Mouse (Mus musculus): ENCODE results near the gene Hoxb5.
A peak's percentile ranks its signal among the peaks of the same experiment; 100 is the strongest.

Hoxb5 gene

DNA sequence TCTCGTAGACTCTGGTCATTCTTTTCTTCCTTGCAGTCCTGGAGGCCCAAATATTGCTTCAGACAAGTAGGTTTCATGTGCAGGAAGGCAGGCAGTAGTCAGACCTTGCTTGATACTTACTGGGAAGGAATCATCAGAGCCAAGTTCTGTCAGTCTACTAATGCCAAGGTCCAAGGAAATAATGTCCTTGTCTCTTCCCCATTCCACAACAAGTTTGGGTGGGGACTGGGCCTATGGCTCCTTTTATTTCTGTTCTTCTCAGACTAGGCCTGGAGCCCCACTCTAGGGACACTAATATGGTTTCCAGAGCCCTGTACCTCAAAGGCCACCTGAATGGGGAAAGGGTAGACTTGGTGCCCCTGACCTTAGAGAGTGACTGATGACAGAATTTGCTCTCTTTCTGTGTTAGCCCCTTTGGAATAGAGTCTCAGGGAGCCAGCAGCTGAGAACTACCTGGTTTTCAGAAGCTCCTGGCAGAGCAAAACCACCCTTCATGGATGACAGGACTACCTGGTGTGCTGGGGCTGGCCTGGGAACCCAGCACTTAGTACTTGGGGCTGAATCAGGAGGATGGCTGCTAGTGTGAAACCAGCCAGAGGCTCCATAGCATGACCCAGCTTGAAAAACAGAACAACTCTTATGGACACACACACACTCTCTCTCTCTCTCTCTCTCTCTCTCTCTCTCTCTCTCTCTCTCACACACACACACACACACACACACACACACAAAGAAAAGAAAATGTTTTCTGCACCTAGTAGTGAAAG, 14.5 kb upstream of the Hoxb5 start:
- no peak for DNase-seq (ENCODE audit: low read depth)

DNA sequence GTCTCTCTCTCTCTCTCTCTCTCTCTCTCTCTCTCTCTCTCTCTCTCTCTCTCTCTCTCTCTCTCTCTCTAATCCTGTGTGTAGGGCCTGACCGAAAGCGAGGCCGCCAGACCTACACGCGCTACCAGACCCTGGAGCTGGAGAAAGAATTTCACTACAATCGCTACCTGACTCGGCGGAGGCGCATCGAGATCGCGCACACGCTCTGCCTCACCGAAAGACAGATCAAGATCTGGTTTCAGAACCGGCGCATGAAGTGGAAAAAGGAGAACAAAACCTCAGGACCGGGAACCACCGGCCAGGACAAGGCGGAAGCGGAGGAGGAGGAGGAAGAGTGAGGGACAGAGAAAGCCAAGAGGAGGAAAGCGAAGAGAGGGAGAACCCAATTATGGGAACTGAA, 13.8 kb upstream of the Hoxb5 start:
- DNase-seq (ENCODE audit: low read depth): no peak

DNA sequence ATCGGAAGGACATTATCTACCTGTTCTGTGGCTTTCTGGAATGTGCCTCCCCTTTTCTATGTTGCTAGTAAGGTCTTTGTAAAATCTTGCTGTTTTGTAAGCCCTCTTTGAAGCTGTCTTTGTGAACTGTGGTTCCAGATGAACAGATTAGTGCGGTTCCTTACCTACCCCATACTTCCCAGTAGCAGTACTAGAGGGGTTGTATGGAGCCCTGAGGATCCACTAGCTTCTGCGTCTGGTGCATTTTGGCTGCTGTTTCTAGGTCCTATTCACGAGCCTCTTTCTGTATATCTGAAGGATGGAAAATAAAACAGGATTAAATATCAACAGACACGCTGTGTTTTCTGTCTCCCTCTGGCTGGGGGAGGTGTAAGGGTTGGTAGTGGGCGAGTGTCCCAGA, 13.3 kb upstream of the Hoxb5 start:
- DNase-seq (ENCODE audit: low read depth): no peak

DNA sequence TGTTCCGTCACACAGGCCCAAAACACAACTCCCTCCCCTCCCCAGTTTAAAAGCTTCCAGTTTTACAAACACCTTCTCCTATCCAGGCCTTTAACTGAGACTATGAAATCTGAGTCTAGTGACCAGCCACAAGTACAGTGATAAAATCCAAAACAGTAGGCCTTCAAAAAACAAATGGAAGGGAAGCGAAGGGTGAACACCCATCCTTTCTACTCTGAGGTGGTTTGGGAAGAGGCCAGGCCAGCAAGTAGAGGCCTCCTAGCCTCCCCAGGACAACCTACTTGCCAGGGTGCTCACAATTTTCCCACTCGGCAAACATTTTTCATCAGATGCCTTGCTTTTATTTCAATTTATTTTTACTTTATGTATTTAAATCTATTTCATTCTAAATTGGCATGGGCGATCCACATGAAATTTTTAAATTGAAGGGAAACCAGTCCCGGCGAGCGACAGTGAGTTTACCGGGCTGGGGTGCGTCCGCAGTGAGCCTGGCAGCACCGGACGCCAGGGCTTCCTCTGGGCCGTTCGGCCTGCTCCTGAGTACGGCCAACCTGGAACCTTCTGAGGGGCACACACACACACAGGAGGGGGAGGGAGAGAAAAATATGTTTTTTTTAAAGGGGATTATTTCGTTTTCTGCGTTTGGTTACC, 12.3 kb upstream of the Hoxb5 start:
- no peak for DNase-seq (ENCODE audit: low read depth)

DNA sequence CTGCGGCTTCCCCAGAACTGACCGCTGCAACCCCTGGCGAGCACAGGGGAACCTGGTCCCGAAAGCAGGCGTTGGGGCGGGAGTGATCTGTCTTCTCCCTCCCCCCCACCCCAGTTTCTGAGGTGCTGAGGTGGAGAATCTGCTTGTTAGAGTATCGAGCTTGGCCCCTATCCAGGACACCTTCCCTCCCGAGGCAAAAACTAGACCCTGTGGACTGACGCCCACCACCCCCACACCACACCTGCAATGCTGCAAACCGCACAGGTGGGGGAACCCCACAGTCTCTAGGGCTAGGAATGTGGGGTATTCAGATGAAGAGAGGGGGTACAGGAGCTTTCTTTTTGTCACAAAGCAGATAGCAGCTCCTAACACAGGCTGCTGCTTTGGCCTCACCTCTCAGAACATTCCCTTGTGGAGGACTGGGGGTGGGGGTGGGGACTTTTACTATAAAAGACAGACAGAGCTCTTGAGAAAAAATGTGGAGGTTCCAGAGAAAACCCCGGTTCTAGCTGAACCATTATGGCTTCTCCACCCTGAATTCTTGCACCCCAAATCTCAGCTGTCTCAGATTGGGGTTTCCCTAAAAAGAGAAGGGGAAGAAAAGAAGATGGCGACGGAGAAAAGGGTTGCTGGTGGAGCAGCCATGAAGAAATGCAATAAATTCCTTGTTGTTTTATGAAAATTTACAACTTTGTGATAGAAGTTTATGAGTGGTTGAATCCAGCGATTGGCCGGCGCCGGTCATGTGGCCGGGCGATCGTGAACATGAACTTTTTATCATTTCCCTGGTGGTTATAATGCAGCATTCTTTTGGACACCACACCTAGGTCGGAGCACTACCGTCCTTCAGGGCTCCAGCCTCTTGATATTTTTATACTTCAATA, 11.2 kb upstream of the Hoxb5 start, which contains the start of gene Hoxb6:
Gene Hoxb6, plus strand, starts transcription at position 796 of the 884 bp plus-strand sequence.
- no peak for DNase-seq (ENCODE audit: low read depth)

DNA sequence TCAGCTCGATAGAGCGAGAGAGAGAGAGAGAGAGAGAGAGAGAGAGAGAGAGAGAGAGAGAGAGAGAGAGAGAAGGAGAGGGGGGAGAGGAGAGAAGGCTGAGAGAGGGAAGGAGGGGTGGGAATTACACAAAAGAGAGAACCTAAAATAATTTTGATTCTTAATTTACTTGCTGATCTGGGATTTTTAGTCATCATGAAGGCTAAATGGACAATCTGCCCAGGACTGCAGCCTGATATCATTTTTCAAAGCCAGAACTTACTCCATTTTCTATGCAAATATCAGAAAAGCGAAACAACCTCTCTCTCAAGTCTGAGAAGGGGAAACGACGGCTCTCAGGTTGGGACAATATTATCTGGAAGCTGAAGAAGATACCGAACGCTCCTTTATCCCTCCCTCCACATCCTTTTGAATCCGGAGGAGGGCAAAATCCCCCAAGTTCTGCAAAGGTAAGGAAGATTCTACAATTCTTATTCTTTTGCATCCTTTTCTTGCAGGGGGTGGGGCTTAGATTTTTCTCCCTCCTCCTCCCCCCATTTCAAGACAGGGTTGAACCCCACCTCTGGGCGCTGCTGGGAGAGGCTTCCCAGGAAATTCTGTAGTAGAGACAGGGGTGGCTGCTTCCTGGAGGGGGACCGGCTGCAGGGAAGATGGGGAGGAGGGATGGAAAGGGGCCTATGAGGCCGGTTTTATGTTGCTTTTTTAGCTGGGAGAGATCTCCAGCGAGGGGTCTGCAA, 10.4 kb upstream of the Hoxb5 start:
- DNase-seq (ENCODE audit: low read depth): no peak

DNA sequence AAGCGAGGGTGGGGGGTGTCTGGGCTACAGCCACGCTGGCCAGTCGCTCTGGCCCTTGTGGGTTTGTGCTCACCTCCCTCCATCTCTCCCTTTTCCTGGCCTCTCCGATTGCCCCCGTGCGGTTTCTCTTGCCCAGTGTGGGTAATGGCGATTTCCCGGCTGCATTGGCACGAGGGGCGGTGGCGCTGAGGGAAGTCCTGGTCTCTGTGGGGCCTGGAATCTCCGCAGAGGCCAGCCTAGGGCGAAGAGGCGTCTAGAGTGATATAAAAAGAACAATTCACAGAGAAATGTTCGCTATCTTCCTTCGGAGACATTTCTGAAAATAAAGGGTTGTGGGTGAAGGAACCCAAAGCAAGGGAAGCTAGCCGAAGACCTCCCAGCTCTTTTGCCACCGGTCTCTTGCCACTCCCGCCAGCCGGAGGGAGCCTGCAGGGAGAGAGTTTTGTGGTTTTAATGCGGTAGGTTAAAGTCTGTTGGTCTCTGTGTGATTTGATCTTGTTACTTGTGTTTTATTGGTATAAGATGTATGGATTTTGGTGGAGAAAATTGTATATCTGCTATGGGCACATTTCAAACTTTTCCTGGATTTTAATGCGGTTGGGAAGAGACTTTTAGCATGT, 9.7 kb upstream of the Hoxb5 start:
- DNase-seq (ENCODE audit: low read depth): no peak

DNA sequence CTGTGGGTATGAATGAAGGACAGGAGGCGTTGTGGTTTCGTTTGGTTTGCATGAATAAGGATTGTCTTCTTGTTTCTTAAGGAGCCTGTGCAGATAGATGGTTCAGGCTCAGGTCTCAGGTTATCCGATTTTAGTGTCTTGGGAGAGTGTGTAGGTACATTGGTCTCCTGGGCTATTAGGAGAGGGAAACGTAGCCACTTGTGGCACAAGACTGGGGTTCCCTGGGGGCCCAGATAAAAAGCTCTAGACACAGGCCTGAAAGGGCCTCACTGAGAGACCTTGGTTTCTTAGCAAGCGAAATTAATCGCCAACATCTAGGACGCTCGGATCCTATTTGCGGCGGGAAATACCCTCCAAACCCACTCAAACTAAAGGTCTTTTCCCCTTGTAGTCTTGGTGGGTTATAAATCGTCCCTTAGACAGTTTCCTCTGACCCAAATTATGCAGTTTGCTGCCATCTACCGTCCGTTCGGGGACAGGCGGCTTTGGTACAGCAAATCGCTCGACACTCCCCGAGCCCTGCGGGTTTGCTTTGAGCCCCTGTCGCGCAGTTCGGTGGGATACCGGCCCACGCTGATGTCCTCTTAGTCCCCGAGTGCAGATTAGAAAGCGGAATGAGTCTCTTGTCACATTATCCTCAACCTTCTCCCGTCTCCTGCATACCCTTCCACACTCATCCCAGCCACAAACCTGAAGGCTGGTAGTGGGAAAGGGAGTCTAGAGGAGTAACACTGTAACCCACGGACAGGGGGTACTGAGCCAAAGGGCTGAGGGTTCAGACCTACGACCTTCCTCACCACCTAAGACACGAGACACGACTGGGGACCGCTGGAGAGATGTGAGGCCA, 8.7 kb upstream of the Hoxb5 start:
- DNase-seq (ENCODE audit: low read depth): peak; percentile 76

DNA sequence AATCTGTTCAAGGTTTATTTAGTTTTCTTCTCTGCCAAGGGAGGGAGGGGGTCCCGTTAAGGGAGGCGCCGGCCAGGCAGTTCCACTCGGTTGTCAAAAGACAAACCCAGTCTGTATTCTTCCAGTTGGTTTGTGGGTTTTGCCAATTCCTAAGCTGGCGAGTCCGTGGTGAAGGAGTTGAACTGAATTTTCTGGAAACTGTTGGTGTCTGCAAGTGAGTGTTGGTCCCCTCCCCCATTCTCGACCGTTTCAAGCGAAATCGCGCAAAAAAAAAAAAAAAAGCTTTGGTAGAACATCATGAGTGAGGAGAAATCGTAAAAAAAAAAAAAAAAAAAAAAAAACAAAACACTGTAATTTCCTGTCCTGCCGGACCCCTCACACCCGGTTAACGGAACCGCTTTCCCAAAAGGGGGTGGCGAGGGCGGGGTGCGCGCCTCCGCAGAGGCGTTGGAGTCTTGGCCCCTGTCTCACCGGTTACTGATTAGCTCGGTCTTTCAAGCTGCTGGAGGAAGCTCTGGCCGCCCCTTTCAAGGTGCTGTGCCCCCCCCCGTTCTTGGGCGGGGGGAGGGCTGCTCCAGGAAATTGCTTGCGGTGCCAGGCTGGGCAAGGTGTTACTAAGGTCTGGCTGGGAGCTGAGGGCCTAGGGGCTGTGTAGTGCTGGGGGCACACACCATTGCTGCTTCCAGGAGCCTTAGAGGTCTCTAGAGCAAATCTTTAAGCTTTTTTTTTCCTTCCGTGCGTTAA, 7.9 kb upstream of the Hoxb5 start:
- no peak for DNase-seq (ENCODE audit: low read depth)

DNA sequence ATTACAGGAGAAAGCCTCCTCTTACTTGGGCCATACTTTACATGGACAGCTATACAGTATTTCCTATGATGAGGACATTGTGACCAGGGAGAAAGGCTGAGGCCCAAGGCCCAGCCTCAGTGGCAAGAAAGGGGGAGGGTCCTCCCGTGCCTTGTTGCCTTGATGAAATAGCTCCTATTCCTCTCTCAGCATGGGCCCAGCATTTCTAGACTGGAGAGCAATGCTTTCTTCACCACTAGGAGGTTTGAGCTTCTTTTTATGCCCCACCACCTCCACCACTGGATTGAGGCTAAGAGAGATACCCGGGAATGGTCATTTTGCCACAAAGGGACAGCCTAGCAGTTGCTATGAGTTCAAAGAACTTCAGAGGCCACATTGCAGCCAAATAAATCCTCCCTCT, 6.1 kb upstream of the Hoxb5 start:
- DNase-seq (ENCODE audit: low read depth): no peak

DNA sequence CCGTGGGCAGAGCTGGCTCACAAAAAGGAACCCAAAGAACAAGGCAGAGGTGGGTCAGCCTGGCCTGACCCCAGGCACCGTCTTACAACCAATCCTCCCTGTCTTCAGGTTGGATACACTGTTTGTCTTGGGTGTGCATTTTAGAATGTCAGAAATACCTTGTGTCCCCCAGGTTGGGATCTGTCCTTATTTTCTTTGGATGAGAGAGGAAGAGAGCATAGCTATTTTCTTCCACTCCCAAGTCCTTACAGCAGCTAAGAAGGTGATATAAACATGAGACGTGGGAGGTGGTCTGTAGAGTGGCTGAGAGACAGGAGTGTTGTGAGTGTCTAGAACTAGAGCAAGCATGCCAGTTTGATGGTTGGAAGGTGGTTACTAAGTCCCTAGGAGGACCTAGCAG, 5.7 kb upstream of the Hoxb5 start:
- no peak for DNase-seq (ENCODE audit: low read depth)

DNA sequence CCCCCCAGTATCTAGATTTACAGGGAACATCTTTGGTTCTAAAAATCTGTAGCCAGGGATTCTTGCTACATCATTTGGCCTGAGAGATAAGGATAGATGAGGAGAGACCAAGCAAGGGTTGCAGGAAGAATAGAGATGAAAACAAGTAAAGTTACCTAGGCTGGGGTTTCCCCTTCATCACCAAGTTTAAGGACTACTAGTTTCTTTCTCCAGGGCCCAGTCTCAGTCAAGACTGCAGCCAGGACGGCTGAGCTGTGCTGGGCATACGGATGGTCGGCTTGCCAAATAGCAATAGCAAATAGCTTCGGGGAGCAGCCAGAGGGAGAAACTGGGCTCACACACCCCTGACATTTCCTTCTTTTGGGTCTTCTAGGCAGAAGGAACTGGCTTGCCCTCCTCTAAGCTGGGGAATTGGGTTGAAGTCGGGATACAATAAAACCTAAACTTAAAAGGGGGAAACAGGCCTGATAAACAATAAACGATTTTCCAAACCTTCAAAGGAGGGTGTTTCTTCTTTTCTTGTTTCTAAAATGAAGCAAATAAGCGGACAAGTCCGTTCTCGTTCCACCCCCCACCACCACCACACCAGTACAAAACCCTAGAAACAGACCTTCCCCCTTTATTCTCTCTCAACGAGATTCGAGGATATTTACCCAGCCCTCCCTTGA, 5.0 kb upstream of the Hoxb5 start:
- no peak for DNase-seq (ENCODE audit: low read depth)

DNA sequence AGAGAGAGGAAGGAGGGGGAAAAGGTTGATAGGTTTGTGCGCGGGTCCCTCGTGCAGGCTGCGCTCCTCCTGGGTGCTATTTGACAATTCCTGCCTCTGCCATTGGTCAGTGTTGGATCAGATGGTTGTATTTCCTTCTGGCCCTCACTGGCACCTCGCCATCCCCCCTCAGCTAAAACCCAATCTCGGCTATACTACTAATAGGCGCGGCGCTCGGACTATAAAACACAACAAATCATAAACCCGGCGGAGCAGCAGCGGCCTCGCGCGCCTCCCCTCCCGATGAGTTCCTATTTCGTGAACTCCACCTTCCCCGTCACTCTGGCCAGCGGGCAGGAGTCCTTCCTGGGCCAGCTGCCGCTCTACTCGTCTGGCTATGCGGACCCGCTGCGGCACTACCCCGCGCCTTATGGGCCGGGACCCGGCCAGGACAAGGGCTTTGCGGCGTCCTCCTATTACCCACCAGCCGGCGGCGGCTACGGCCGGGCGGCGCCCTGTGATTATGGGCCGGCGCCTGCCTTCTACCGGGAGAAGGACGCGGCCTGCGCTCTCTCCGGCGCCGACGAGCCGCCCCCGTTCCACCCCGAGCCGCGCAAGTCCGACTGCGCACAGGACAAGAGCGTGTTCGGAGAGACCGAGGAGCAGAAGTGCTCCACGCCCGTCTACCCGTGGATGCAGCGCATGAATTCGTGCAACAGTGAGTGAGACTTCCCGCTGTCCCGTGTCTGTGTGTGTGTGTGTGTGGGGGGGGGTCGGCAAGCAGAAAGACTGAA, 4.1 kb upstream of the Hoxb5 start:
- no peak for DNase-seq (ENCODE audit: low read depth)

DNA sequence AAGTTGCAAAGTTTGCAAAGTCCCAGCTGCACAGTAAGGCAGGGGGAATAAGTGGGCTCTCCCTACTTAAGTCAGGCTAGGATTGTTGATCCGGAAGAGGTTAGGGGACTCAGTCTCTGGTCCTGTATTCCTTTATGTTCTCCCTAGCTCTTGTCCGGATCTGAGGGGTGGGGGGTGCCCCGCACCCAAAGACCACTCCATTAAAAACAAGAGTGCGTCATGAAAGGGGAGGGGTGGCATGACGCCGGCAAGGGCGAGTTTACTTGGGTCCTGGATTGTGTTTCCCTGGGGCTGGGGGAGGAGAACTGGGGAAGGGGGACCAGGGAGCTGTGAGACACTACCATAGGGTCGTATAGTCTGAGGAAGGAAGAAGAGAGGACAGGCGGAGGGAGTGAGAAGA, 3.4 kb upstream of the Hoxb5 start:
- no peak for DNase-seq (ENCODE audit: low read depth)

DNA sequence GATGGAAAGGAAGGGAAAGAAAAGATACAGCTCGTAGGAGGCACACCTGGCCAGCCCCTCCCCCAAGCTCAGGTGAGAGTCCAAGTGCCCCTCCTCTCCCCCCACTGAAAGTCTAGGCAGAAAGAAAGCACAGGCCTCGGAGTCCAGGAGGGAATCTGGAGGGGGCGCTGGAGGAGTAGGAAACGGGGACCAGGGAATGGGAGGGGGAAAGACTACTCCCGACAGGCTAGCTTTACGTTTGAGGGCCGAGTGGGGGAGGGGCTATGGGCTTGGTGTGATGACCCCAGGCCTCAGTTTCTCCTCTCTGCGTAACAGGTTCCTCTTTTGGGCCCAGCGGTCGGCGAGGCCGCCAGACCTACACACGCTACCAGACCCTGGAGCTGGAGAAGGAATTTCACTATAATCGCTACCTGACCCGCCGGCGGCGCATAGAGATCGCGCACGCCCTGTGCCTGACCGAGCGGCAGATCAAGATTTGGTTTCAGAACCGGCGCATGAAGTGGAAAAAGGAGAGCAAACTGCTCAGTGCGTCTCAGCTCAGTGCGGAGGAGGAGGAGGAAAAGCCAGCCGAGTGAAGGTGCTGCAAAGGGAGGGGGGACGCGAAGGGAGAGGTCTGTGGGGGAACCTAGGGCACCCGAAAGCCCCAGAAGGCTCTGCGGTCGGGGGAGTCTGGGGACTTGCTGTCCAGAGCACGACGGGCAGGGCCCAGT, 2.6 kb upstream of the Hoxb5 start:
- no peak for DNase-seq (ENCODE audit: low read depth)

DNA sequence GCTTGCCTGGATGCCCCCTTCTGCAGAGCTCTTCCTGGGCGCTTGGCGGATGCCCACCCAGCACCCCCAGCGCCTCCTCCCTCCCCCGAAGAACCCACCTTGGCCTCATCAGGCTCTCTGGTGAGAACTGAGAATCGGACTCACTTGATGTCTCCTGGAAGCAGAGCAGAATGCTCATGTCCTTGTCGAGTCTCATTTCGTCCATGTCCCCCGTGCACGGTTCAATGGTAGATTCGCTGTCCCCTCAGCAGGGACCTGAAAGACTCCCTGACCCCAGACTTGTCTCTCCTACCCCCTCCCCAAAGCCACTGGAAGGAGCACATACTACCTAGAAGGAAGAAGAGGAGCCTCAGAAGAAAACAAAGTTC, 2.1 kb upstream of the Hoxb5 start:
- DNase-seq (ENCODE audit: low read depth): no peak

DNA sequence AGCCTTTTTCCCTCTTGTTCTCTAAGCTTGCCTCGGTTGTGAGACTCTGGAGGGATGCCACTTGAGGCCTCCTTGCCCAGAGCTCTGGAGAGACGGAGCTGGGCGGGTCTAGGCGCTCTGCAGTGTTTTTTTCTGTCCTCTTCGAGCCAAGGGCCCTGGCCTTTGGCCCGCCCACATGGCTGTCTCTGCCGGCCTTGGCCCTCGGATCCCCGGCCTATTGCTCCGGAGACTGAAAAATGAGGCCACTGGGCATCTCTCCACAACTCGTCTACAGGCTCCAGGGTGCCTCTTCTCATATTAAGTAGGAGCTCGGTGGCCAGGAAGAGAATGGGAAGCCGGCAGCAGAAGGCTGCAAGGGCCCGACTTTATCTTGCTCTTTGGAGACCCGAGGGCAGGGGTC, 1.3 kb upstream of the Hoxb5 start:
- no peak for DNase-seq (ENCODE audit: low read depth)
